Mouse (Mus musculus): ENCODE data around the gene Zmiz1.

The Zmiz1 gene

GRCm38 (mm10) chr14:25599934-25600333, 140.9 kb downstream of the Zmiz1 start:
- DNase-seq: no peak

- DNase-seq: no peak
Measured at GRCm38 (mm10) chr14:25600358-25600757, 141.4 kb downstream of the Zmiz1 start.

GRCm38 (mm10) chr14:25600951-25601350, 142.0 kb downstream of the Zmiz1 start:
- DNase-seq: no peak

- DNase-seq: no peak
Measured at GRCm38 (mm10) chr14:25602018-25602417, 143.0 kb downstream of the Zmiz1 start.

GRCm38 (mm10) chr14:25604395-25605142, 145.6 kb downstream of the Zmiz1 start:
- DNase-seq: no peak

GRCm38 (mm10) chr14:25606372-25607140, 147.6 kb downstream of the Zmiz1 start:
- DNase-seq: peak; percentile 46

GRCm38 (mm10) chr14:25607141-25607967, 148.4 kb downstream of the Zmiz1 start:
- no peak for DNase-seq

- peak; percentile 56 for DNase-seq
Measured at GRCm38 (mm10) chr14:25607968-25608491, 149.0 kb downstream of the Zmiz1 start.

- peak; percentile 38 for DNase-seq
Measured at GRCm38 (mm10) chr14:25608618-25609017, 149.6 kb downstream of the Zmiz1 start.

- DNase-seq: no peak
Measured at GRCm38 (mm10) chr14:25609355-25609754, 150.4 kb downstream of the Zmiz1 start.

GRCm38 (mm10) chr14:25610396-25611158, 151.6 kb downstream of the Zmiz1 start:
- DNase-seq: peak; percentile 48

GRCm38 (mm10) chr14:25611159-25611697, 152.2 kb downstream of the Zmiz1 start:
- DNase-seq: no peak

GRCm38 (mm10) chr14:25611815-25612698, 153.1 kb downstream of the Zmiz1 start:
- no peak for DNase-seq

- no peak for DNase-seq
Measured at GRCm38 (mm10) chr14:25613942-25614575, 155.1 kb downstream of the Zmiz1 start.

GRCm38 (mm10) chr14:25614684-25615083, 155.7 kb downstream of the Zmiz1 start:
- DNase-seq: no peak

- DNase-seq: no peak
Measured at GRCm38 (mm10) chr14:25615602-25616001, 156.6 kb downstream of the Zmiz1 start.

- DNase-seq: no peak
Measured at GRCm38 (mm10) chr14:25616009-25616723, 157.2 kb downstream of the Zmiz1 start.

GRCm38 (mm10) chr14:25617264-25617663, 158.3 kb downstream of the Zmiz1 start:
- DNase-seq: no peak

- peak; percentile 80 for DNase-seq
Measured at GRCm38 (mm10) chr14:25619066-25619762, 160.2 kb downstream of the Zmiz1 start.
